Mouse (Mus musculus) kidney, embryonic 16.5 days (tissue): ENCODE measurements around the gene Zfand3. TPM values are rescaled to one million over a fixed set of nuclear protein-coding genes. Genes with fewer than 3 reads are reported as not detected.
A peak's percentile ranks its signal among the peaks of the same experiment; 100 is the strongest.

Experiments
- ATAC-seq: fragments of 200-750 bp; cut with Nextera tagmentation; 2 replicates; pipeline ENCODE4 v1.8.0; 2017; ENCODE audit warnings: moderate TSS enrichment; ENCODE audit not compliant: low FRiP score, low TSS enrichment
- H3K27ac ChIP-seq: fragments of 300-500 bp; sonication (generic); 2 replicates; pipeline ENCODE4 v1.5.1; 2014; ENCODE audit warnings: low read length
- H3K27me3 ChIP-seq: fragments of 300-500 bp; sonication (generic); 2 replicates; pipeline ENCODE4 v1.6.1; 2014; ENCODE audit warnings: low read length, control low read depth, mixed read lengths; ENCODE audit not compliant: insufficient read depth
- H3K36me3 ChIP-seq: fragments of 300-500 bp; sonication (generic); 2 replicates; pipeline ENCODE4 v1.6.1; 2014; ENCODE audit warnings: low read length, control low read depth, mixed read lengths; ENCODE audit not compliant: insufficient read depth
- H3K4me1 ChIP-seq: fragments of 300-500 bp; sonication (generic); 2 replicates; pipeline ENCODE4 v1.6.1; 2014; ENCODE audit warnings: low read length, control low read depth, mixed read lengths; ENCODE audit not compliant: insufficient read depth
- H3K4me2 ChIP-seq: fragments of 300-500 bp; sonication (generic); replicated peaks from 2 replicates; pipeline ENCODE4 v1.6.1; 2014; ENCODE audit warnings: low read depth, low read length
- H3K4me3 ChIP-seq: fragments of 300-500 bp; sonication (generic); 2 replicates; pipeline ENCODE4 v1.5.1; 2014; ENCODE audit warnings: mild to moderate bottlenecking, low read length
- H3K9ac ChIP-seq: fragments of 300-500 bp; sonication (generic); replicated peaks from 2 replicates; pipeline ENCODE4 v1.6.1; 2014; ENCODE audit warnings: low read length
- H3K9me3 ChIP-seq: fragments of 300-500 bp; sonication (generic); 2 replicates; pipeline ENCODE4 v1.6.1; 2016; ENCODE audit warnings: low read length, control low read depth
- WGBS: fragments of 180-500 bp; shearing (Covaris S2); extraction: QIAGEN DNeasy Blood & Tissue Kit; methylation state at CpG from one replicate; pipeline ENCODE4 v1.1.7; 2014; 5-methylcytosine and 5-hydroxymethylcytosine counted together
- polyA plus RNA-seq: library from polyadenylated mRNA; unstranded; fragments of >200 nt; fragmentation: Nextera tagmentation; extraction: Ambion mirVana; gene quantifications from 2 replicates; pipeline ENCODE4 v1.2.1, GENCODE M21; 2015

Zfand3 gene
- polyA plus RNA-seq, 1 experiment from 2014 or later, result 62.0 TPM

DNA sequence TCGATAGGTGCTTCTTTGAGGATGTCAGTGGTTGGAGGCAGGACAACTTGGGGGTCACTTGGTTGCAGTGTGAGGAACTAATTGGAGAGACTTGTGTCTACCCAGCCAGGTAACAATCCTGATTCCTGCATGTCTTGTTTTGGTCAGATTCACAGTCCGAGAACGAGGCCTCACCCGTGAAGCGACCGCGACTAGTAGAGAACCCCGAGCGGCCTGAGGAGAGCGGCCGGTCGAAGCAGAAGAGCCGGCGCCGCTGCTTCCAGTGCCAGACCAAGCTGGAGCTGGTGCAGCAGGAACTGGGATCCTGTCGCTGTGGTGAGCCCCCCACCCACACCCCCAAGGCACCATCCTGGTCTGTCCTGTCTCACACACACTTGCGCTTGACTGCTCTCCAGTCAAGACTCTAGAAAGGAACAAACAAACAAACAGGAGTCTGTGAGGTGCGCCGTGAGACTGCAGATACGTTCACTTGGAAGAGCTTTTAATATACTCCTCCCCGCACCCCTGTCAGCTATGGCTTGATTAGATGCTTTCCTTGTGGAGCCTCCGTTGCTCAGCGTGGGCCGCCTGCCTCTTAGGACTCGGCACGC is 188.0 kb downstream of the Zfand3 start:
- Histone ChIP-seq H3K4me1 (peaks cover 46% of the 10 kb centered on the region), H3K27ac (no peak overlapping the region), H3K9ac (no peak overlapping the region), H3K9me3 (no peaks in the 10 kb centered on the region), H3K36me3 (no peaks in the 10 kb centered on the region), H3K4me3 (no peak overlapping the region), H3K4me2 (no peak overlapping the region), H3K27me3 (no peaks in the 10 kb centered on the region)
- 87% methylated on average over 26 of the region's 26 CpGs for WGBS
- ATAC-seq, result no peak

GRCm38 (mm10) chr17:30193615-30194014 is 189.1 kb downstream of the Zfand3 start:
- H3K9ac ChIP-seq, result no peak overlapping the region
- no peak overlapping the region for H3K4me2 ChIP-seq
- H3K36me3 ChIP-seq, result no peaks in the 10 kb centered on the region
- no peak overlapping the region for H3K27ac ChIP-seq
- WGBS, result 45% methylated on average over 2 of the region's 2 CpGs
- H3K9me3 ChIP-seq, result no peaks in the 10 kb centered on the region
- H3K4me1 ChIP-seq, result peaks cover 44% of the 10 kb centered on the region
- no peak overlapping the region for H3K4me3 ChIP-seq
- H3K27me3 ChIP-seq, result no peaks in the 10 kb centered on the region
- no peak for ATAC-seq

- H3K4me2 ChIP-seq, result no peak overlapping the region
- no peak overlapping the region for H3K9ac ChIP-seq
- peaks cover 46% of the 10 kb centered on the region for H3K4me1 ChIP-seq
- H3K36me3 ChIP-seq, result no peaks in the 10 kb centered on the region
- no peak overlapping the region for H3K27ac ChIP-seq
- WGBS, result 67% methylated on average over 3 of the region's 3 CpGs
- H3K27me3 ChIP-seq, result no peaks in the 10 kb centered on the region
- H3K4me3 ChIP-seq, result no peak overlapping the region
- H3K9me3 ChIP-seq, result no peaks in the 10 kb centered on the region
- no peak for ATAC-seq
Observed at GRCm38 (mm10) chr17:30194091-30194490, 189.6 kb downstream of the Zfand3 start.

DNA sequence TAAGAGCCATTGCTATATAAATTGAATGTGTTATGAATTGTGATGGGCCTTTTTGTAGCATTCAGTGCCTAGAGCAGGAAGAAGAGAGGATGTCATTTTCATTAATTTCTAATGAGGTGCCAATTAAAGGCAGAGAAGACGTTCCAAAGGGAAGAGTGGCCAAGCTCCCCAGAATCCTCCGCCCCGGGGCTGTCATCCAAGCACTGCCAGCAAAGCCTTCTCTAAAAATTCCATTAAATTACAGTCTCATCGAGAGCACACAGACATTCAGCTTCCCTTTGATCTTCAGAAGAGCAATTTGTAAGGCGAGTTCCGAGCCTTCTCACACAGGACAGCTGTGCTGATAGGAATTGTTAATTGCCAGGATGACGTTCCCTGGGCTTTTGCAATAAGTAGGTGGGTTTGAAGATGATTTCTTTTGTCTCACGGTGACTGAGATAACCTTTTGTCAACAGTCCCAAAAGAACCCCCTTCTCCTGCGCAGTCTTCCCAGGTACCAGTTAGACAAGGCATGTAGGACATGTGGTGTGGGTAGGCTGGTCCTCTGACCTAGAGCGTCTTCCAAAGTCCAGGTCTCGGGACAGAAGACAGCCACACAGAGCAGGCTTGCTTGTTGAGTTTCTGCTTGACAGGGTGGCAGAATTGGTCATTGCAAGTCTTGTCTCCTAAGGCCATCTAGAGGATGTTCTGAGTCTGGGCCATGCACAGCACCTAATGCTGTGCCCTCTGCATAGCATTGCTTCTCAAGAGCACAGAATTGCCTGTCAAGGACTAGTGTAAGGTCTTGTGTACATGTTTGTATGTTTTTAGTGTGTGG is 190.3 kb downstream of the Zfand3 start:
- Histone ChIP-seq H3K27me3 (no peaks in the 10 kb centered on the region), H3K9ac (no peak overlapping the region), H3K4me2 (no peak overlapping the region), H3K36me3 (no peaks in the 10 kb centered on the region), H3K27ac (no peak overlapping the region), H3K9me3 (no peaks in the 10 kb centered on the region), H3K4me1 (peaks cover 54% of the 10 kb centered on the region), H3K4me3 (no peak overlapping the region)
- ATAC-seq, result no peak
- WGBS, result 67% methylated on average over 11 of the region's 11 CpGs

DNA sequence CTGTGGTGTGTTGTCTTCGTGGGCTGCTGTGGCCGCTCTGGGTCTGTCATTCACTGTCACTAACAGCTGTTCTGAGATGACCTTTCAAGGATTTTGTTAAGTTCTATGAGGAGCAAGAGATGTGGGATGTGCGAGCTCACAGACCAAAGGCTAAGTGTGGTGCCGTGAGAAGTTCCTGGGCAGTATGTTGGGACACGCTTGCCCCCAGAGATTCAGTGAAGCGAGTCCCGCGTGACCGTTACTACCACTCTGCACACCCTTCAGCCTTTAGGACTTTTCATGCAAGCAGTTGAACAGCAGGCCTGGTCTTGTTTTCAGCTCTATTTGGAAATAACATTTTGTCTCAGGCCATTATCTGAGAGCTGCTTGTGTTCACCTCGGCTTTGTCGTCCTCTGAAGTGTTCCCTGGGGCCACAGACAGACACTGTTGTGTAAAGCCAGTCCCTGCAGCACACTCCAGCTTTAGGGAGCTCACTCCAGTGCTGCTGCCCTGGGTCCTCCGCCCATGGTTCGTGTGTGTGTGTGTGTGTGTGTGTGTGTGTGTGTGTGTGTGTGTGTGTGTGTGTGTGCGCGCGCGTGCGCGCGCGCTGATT is 191.2 kb downstream of the Zfand3 start:
- Histone ChIP-seq H3K36me3 (no peaks in the 10 kb centered on the region), H3K4me3 (no peak overlapping the region), H3K9ac (no peak overlapping the region), H3K27me3 (no peaks in the 10 kb centered on the region), H3K9me3 (no peaks in the 10 kb centered on the region), H3K4me2 (no peak overlapping the region), H3K4me1 (peaks cover 58% of the 10 kb centered on the region), H3K27ac (no peak overlapping the region)
- no peak for ATAC-seq
- 82% methylated on average over 13 of the region's 21 CpGs for WGBS

DNA sequence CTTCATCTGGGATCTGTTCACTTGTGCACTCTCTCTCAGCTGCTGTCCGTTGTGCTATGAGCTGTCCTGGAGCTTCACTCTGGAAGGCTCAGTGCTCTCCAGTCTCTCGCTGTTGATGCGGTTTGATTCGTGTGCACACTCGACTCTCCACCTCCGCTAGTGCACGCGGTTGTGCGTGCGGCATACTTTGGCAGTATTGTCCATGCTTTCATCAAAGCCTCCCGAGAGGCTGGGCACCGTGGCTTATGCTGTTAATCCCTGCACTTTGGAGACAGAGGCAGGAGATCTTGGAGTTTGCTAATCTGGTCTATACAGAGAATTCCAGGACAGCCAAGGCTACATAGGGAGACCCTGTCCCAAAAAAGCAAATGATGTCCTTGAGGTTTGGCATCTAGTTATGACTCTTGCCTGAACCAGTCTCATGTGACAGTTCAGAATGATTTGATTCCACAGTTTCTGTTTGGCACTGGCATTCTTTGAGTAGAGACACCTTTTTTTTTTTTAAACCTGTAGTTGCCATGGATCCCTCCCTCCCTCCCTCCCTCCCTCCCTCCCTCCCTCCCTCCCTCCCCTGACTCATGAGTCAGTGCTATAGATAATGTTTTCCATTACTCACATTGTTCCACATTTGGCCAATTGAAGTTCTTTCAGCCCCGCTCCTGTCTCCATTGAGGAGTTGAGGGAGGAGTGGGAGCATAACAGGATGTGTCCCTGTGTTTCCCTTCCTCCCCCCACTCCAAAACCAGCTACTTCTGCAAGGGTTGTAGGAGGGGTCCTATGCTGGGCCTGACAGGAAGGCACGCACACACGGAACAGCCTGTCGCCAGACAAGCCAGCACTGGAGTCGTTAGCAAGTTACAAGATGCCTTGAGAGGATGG is 192.1 kb downstream of the Zfand3 start:
- Histone ChIP-seq H3K36me3 (no peaks in the 10 kb centered on the region), H3K4me2 (no peak overlapping the region), H3K9me3 (no peaks in the 10 kb centered on the region), H3K27ac (peak overlapping the region; percentile 41; the same call in 1 of the 2 replicates), H3K4me1 (peaks cover 55% of the 10 kb centered on the region), H3K4me3 (no peak overlapping the region), H3K9ac (no peak overlapping the region), H3K27me3 (no peaks in the 10 kb centered on the region)
- peak; percentile 20; the same call in 1 of the 2 replicates for ATAC-seq
- 70% methylated on average over 17 of the region's 17 CpGs for WGBS

DNA sequence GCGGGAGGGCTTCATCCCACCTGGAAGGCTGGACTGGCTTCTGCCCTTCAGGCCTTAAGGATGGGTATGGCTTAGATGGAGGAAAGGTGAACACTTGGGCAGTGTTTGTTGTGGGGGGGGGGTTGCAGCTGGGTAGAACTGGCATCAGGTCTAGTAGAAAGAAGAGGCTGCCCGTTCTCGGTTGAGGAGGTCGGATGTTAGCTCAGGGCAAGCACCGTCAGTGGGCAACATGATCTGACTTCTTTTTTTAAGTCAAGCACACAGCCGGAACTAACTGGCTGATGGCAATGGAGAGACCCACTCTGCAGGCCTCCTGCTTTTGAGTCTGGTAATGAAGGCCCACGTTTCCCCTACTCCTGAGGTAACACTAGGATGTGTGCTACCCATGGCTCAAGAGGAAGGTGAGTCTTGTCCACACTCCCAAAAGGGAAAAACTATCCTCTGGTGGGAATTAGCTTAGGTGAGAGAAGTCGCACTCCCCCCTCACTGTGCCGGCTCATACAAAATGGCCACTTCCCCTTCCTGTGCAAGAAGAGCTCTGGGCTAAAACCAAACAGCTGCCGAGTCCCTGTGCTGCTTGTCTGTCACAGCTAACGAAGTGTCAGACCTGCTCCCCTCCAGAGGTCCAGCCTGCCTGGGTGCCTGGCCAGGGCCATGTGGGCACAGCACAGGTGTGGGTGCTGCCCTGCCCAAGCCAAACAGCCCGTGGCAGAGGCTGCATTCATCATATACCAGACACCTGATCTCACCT is 192.9 kb downstream of the Zfand3 start:
- H3K4me1 ChIP-seq, result peaks cover 50% of the 10 kb centered on the region
- H3K9me3 ChIP-seq, result no peaks in the 10 kb centered on the region
- 32% methylated on average over 12 of the region's 12 CpGs for WGBS
- H3K4me3 ChIP-seq, result no peak overlapping the region
- H3K9ac ChIP-seq, result no peak overlapping the region
- ATAC-seq, result 0 out of 2 replicates have a peak, but pooled peaks have one; percentile 25
- H3K36me3 ChIP-seq, result no peaks in the 10 kb centered on the region
- no peaks in the 10 kb centered on the region for H3K27me3 ChIP-seq
- H3K27ac ChIP-seq, result peak overlapping the region; percentile 47; the same call in 1 of the 2 replicates
- no peak overlapping the region for H3K4me2 ChIP-seq

GRCm38 (mm10) chr17:30198422-30198821 is 193.9 kb downstream of the Zfand3 start:
- Histone ChIP-seq H3K27ac (no peak overlapping the region), H3K36me3 (no peaks in the 10 kb centered on the region), H3K4me3 (no peak overlapping the region), H3K4me2 (no peak overlapping the region), H3K9ac (no peak overlapping the region), H3K27me3 (no peaks in the 10 kb centered on the region), H3K4me1 (peaks cover 60% of the 10 kb centered on the region), H3K9me3 (no peaks in the 10 kb centered on the region)
- 52% methylated on average over 10 of the region's 10 CpGs for WGBS
- no peak for ATAC-seq
